Mouse (Mus musculus) intestine, postnatal 0 days (tissue): ENCODE measurements around the gene Spg21. TPM values are rescaled to one million over a fixed set of nuclear protein-coding genes. Genes with fewer than 3 reads are reported as not detected.

Experiments used
- ATAC-seq: fragments of 200-750 bp; cut with Nextera tagmentation; 2 replicates; pipeline ENCODE4 v1.8.0; 2017; ENCODE audit warnings: mild to moderate bottlenecking, moderate TSS enrichment, moderate library complexity
- H3K27ac ChIP-seq: fragments of 300-500 bp; sonication (generic); 2 replicates; pipeline ENCODE4 v1.5.1; 2014; ENCODE audit warnings: mild to moderate bottlenecking, low read depth, low read length, moderate library complexity
- H3K27me3 ChIP-seq: fragments of 300-500 bp; sonication (generic); replicated peaks from 2 replicates; pipeline ENCODE4 v1.6.1; 2014; ENCODE audit warnings: low read length, mixed read lengths; ENCODE audit not compliant: control insufficient read depth, insufficient read depth
- H3K36me3 ChIP-seq: fragments of 300-500 bp; sonication (generic); 2 replicates; pipeline ENCODE4 v1.6.1; 2014; ENCODE audit warnings: mild to moderate bottlenecking, moderate library complexity; ENCODE audit not compliant: control insufficient read depth, insufficient read depth
- H3K4me1 ChIP-seq: fragments of 300-500 bp; sonication (generic); replicated peaks from 2 replicates; pipeline ENCODE4 v1.6.1; 2014; ENCODE audit warnings: antibody characterized with exemption, low read length, mixed read lengths; ENCODE audit not compliant: control insufficient read depth, insufficient read depth
- H3K4me2 ChIP-seq: fragments of 300-500 bp; sonication (generic); replicated peaks from 2 replicates; pipeline ENCODE4 v1.6.1; 2014; ENCODE audit warnings: low read depth, mild to moderate bottlenecking, moderate library complexity
- H3K4me3 ChIP-seq: fragments of 300-500 bp; sonication (generic); 2 replicates; pipeline ENCODE4 v1.5.1; 2014; ENCODE audit warnings: low read depth, low read length
- H3K9ac ChIP-seq: fragments of 300-500 bp; sonication (generic); 2 replicates; pipeline ENCODE4 v1.6.1; 2014; ENCODE audit warnings: mild to moderate bottlenecking, low read depth, low read length
- H3K9me3 ChIP-seq: fragments of 300-500 bp; sonication (generic); 2 replicates; pipeline ENCODE4 v1.6.1; 2016; ENCODE audit warnings: mixed run types; ENCODE audit not compliant: control insufficient read depth
- CTCF ChIP-seq: sonication (generic); IDR thresholded peaks from 2 replicates; pipeline ENCODE4 v1.5.1; 2016; ENCODE audit warnings: low read depth, mild to moderate bottlenecking, control low read depth, antibody characterized with exemption, moderate library complexity
- WGBS: fragments of 180-500 bp; shearing (Covaris S2); extraction: QIAGEN DNeasy Blood & Tissue Kit; methylation state at CpG from one replicate; pipeline ENCODE4 v1.1.7; 2014; 5-methylcytosine and 5-hydroxymethylcytosine counted together
- polyA plus RNA-seq: library from polyadenylated mRNA; unstranded; fragments of >200 nt; fragmentation: Nextera tagmentation; extraction: Ambion mirVana; gene quantifications from 2 replicates; pipeline ENCODE4 v1.2.1, GENCODE M21; 2015

Gene Spg21
- 85.8 and 86.3 TPM in 2 replicates for polyA plus RNA-seq

DNA sequence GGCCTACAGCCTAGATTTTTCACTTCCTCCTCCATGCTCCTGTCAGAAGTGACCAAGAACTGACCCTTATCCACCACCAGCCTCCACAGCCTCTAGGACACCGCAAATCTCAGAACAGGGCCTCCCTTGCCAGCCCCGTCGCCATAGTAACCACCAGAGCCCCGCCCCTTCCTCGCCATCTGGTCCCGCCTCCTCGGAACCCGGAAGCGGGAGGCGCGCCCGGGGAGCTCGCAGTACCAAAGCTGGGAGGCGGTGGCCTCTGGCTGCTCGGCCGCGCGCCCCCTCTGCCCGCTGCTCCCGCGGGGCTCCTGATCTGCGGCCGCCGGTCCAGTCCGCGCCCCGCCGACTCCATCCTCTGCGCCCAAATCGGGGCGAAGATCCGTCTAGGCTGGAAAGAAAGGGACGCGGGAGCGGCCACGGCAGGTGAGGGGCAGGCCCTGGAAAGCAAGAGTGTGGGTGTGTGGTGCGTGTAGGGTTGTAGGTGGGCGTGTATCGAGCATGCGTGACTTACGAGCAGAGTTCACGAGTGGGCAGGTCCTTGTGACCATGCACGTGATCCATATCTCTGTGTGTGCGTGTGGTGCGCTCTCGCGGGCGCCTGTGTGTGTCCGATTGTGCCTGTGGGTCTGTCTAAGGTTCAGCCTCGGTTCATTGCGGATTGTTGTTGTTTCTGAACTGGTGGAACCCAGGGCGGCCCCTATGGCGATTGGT is at the start of gene Spg21:
Gene Spg21 (plus strand): TSS at position 216 of the 711 bp plus-strand sequence.
- H3K9me3 ChIP-seq, result no peaks in the 10 kb centered on the region
- TF ChIP-seq CTCF, result peak; percentile 29
- peak within 1 kb of the TSS; percentile 82 for H3K9ac ChIP-seq
- no peaks in the 10 kb centered on the region for H3K27me3 ChIP-seq
- H3K4me3 ChIP-seq, result peak within 1 kb of the TSS; percentile 92
- H3K4me1 ChIP-seq, result peaks cover 10% of the 10 kb centered on the region
- peak; percentile 95 for ATAC-seq
- peak within 1 kb of the TSS; percentile 76 for H3K4me2 ChIP-seq
- H3K36me3 ChIP-seq, result peaks cover 4% of the 10 kb centered on the region
- peak within 1 kb of the TSS; percentile 87 for H3K27ac ChIP-seq
- WGBS, result 0% methylated on average over 53 of the region's 53 CpGs

DNA sequence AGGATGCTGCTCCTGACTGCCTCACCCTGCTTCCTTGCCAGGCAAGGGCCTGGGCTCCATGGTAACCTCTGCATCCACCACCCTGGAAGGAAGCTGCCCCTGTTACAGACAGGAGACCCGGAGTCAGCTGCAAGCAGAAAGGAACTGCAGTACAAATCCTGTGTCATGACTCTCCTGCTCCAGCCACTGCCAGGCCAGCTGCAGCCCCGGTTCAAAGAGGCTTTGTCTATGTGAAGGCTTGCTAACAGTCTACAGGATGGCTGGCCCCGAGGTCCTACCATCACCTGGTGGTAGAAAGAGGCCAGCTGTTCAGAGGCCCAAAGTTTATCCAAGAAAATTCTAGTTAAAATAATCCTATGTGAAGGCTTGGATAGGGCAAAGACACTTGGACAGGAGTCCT is 49.4 kb upstream of the Spg21 start:
- no peak for ATAC-seq
- H3K4me3 ChIP-seq, result no peak overlapping the region
- WGBS, result 48% methylated on average over 3 of the region's 3 CpGs
- H3K27ac ChIP-seq, result peak overlapping the region; percentile 50; the same call in 1 of the 2 replicates
- no peak overlapping the region for H3K4me2 ChIP-seq
- H3K36me3 ChIP-seq, result peaks cover 21% of the 10 kb centered on the region; the same call in 1 of the 2 replicates
- no peak for TF ChIP-seq CTCF
- no peaks in the 10 kb centered on the region for H3K9me3 ChIP-seq
- 0 out of 2 replicates have a peak, but pooled peaks cover 4% of the 10 kb centered on the region for H3K4me1 ChIP-seq
- no peak overlapping the region for H3K9ac ChIP-seq
- no peaks in the 10 kb centered on the region for H3K27me3 ChIP-seq

DNA sequence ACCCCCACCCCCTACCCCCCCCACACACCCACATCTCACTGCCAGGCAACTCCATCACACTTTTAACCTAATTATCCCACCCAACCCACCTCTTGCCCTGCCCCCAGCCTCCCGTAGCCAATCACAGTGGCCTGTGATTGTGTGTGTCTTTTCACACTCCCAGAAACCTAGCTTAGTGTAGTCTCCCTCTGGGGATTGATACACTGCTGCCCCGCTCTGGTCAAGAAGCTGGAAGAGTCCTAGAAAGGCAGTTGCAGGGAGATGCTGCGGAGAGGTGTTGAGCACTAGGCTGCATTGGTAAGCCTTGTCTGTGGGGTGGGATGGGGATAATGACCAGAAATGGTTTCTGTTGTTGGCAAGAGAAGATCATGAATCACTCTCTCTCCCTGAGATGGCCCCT is 43.0 kb upstream of the Spg21 start:
- no peak for ATAC-seq
- no peak overlapping the region for H3K9ac ChIP-seq
- TF ChIP-seq CTCF, result peak; percentile 36
- WGBS, result 54% methylated on average over 3 of the region's 3 CpGs
- no peaks in the 10 kb centered on the region for H3K27me3 ChIP-seq
- H3K27ac ChIP-seq, result no peak overlapping the region
- no peaks in the 10 kb centered on the region for H3K4me1 ChIP-seq
- no peaks in the 10 kb centered on the region for H3K9me3 ChIP-seq
- no peak overlapping the region for H3K4me3 ChIP-seq
- peaks cover 4% of the 10 kb centered on the region; the same call in 1 of the 2 replicates for H3K36me3 ChIP-seq
- H3K4me2 ChIP-seq, result no peak overlapping the region; the same call in 1 of the 2 replicates

DNA sequence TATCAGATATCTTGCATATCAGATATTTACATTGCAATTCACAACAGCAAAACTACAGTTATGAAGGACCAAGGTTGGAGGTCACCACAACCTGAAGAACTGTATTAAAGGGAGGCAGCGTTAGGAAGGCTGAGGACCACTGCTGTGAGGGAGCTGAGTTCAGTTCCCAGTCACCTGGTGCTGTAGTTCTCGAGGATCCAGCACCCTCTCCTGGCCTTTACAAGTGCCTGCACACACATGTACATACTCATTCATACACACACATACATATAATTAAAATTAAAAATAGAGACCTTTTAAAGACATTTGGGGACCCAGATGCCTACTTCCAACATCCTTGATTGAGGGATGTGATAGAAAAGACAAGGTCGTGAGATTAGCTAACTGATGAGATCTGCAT is 41.1 kb upstream of the Spg21 start:
- Histone ChIP-seq H3K4me2 (peak overlapping the region; percentile 56), H3K9me3 (no peaks in the 10 kb centered on the region), H3K4me1 (no peaks in the 10 kb centered on the region), H3K27me3 (no peaks in the 10 kb centered on the region), H3K27ac (no peak overlapping the region), H3K36me3 (no peaks in the 10 kb centered on the region; the same call in 1 of the 2 replicates), H3K9ac (no peak overlapping the region), H3K4me3 (no peak overlapping the region)
- TF ChIP-seq CTCF, result peak; percentile 51
- WGBS, result 77% methylated on average over 3 of the region's 3 CpGs
- no peak for ATAC-seq

DNA sequence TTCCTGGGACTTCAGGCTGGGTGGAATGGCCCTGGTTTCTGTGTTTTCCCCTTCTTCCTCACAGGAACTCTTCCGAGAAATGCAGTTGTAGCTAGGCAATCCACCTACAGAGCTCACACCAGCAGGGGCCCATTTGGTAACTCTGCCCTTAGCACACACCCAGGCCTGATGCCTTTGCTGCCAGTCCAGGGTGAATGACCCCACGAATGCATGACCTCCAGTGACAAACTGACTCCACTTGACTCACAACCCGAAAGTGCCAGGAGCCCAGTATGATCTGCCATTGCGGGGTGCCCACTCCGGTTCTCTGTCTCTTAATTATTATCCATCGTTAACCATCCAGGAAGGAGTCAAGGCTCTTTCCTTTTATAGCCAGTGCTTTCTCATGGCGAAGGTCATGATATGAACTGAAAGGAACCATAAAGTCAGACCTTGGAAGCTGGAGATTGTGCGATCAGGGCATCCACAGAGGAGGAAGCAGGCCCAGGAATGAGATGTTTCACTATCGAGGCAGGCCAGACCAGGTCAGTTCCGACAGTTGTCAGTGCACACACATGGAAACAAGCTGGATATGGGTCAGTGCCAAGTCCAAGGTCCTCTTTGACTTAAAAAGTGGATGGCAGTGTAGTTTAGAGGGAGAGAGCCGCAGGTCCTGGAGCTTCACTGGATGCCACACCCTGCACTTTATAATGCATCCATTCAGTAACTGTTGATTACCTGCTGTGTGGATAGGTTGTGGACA is 37.8 kb upstream of the Spg21 start, which contains the start of gene Slc51b:
Gene Slc51b (minus strand): TSS at position 196 of the 742 bp plus-strand sequence.
- peak; percentile 92 for ATAC-seq
- 41% methylated on average over 11 of the region's 11 CpGs for WGBS
- peak within 1 kb of the TSS; percentile 93 for H3K27ac ChIP-seq
- peak within 1 kb of the TSS; percentile 45 for H3K9ac ChIP-seq
- no peaks in the 10 kb centered on the region for H3K9me3 ChIP-seq
- peak within 1 kb of the TSS; percentile 57 for H3K4me2 ChIP-seq
- H3K4me3 ChIP-seq, result peak within 1 kb of the TSS; percentile 40
- H3K4me1 ChIP-seq, result no peaks in the 10 kb centered on the region
- H3K36me3 ChIP-seq, result no peaks in the 10 kb centered on the region
- TF ChIP-seq CTCF, result no peak
- H3K27me3 ChIP-seq, result no peaks in the 10 kb centered on the region

DNA sequence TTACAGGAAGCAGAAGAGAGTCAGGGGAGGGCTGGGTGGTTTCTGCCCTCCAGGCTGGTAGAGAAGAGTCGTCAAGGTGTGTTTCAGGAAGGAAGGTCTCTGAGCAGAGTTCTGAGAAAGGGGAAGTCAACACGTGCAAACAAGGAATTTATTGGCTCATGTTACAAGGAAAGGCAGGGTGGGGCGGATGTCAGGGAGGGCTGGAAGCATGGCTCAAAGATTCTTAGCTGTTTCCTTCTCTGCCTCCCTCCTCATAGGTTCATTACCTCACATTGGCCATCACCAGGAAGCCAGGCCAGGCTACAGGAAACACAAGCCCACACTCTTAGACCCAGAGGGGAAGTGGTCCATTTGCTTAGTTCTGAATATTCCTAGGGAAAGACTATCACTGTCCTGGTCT is 36.4 kb upstream of the Spg21 start:
- TF ChIP-seq CTCF, result no peak
- WGBS, result 26% methylated on average over 3 of the region's 3 CpGs
- H3K4me1 ChIP-seq, result no peaks in the 10 kb centered on the region
- no peak overlapping the region for H3K4me3 ChIP-seq
- no peak overlapping the region for H3K9ac ChIP-seq
- H3K27ac ChIP-seq, result peak overlapping the region; percentile 72
- peak; percentile 22 for ATAC-seq
- H3K9me3 ChIP-seq, result no peaks in the 10 kb centered on the region
- H3K27me3 ChIP-seq, result no peaks in the 10 kb centered on the region
- H3K36me3 ChIP-seq, result no peaks in the 10 kb centered on the region
- no peak overlapping the region for H3K4me2 ChIP-seq
